21 mouse cellular contexts compared by ENCODE assay signal in the genomic region with DNA sequence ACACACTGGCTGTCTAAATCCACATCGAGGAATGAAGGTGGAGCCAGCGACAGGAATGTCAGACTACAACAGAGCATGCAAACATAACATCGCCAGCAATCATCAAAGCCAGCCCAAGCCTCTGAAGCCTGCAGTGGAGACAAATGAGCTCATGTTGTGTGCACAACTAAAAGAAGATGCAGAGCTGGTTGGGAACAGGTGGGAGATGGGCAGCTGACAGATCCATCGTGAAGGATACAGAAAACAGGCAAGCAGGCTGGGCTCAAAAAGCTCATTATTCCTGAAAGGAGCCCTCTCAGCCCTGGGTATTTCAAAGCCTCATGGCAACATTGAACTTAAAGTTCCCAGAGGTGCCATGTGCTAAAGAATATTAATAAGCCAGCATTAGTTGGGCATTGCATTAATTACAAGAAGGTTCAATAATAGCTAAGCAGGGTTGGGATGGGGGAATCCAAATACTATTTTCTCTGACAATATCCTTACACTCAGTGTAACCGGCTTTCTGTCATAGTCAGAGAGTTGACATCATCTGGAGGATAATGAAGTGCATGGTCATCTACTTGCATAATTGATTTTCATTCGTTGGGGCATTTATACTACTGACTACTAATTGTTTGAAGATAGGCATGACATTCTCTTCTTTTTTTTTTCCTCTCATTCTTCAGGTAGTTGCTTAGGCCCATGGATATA.
DNase-seq lines count a peak whose midpoint lies in the region; ATAC-seq and TF ChIP-seq lines count a peak whose summit lies in the region.
"Had no signal": no experiment of that assay in that cellular context is flagged by ENCODE, and none has a peak within 500 bp of the region (broad histone marks: within the 10 kb centered on the region; RNA-seq: fewer than 3 reads in every experiment).

No protein-coding gene starts in this region.

- no peaks in the 10 kb centered on the region for H3K9me3 ChIP-seq in forebrain, embryonic 11.5 days (ENCODE audit: control insufficient read depth, low read length)
- no peaks in the 10 kb centered on the region for H3K9me3 ChIP-seq in forebrain, embryonic 10.5 days
- H3K9me3 ChIP-seq in forebrain, embryonic 16.5 days (ENCODE audit: control insufficient read depth, low read length), result no peaks in the 10 kb centered on the region
- H3K9me3 ChIP-seq in midbrain, embryonic 13.5 days, result no peaks in the 10 kb centered on the region
- H3K9me3 ChIP-seq: G1E; heart, embryonic 13.5 days had no signal

- TF ChIP-seq CTCF in brain, embryonic 14.5 days (IDR thresholded peaks at IDR 0.05; ENCODE audit: borderline replicate concordance, extremely low read depth, insufficient read depth, insufficient read length), result no peak

- WGBS in forebrain, embryonic 11.5 days, result 68% methylated on average over 6 of the region's 6 CpGs
- 79% methylated on average over 6 of the region's 6 CpGs for WGBS in forebrain, embryonic 10.5 days
- 29% methylated on average over 6 of the region's 6 CpGs for WGBS in forebrain, embryonic 16.5 days
- 30% methylated on average over 6 of the region's 6 CpGs for WGBS in midbrain, embryonic 13.5 days

- intact Hi-C loops in left cerebral cortex, postnatal 14 days (cut with DNase I), result no loop called here

- H3K4me2 ChIP-seq in forebrain, embryonic 11.5 days (ENCODE audit: low read depth, low read length, severe bottlenecking), result no peak overlapping the region
- no peak overlapping the region for H3K4me2 ChIP-seq in forebrain, embryonic 16.5 days (ENCODE audit: low read length)
- H3K4me2 ChIP-seq in midbrain, embryonic 13.5 days (replicated peaks), result no peak overlapping the region
- H3K4me2 ChIP-seq: heart, embryonic 13.5 days; liver, embryonic 11.5 days had no signal

- H3K4me3 ChIP-seq in forebrain, embryonic 11.5 days (ENCODE audit: low read depth, low read length), result no peak overlapping the region
- no peak overlapping the region for H3K4me3 ChIP-seq in forebrain, embryonic 10.5 days
- no peak overlapping the region for H3K4me3 ChIP-seq in forebrain, embryonic 16.5 days (replicated peaks; ENCODE audit: low read length)
- no peak overlapping the region for H3K4me3 ChIP-seq in midbrain, embryonic 13.5 days (replicated peaks)
- H3K4me3 ChIP-seq: heart, embryonic 13.5 days had no signal

- no peaks in the 10 kb centered on the region for H3K27me3 ChIP-seq in forebrain, embryonic 11.5 days (ENCODE audit: control insufficient read depth, insufficient read depth, low read length)
- H3K27me3 ChIP-seq in forebrain, embryonic 10.5 days (ENCODE audit: poor library complexity, severe bottlenecking), result no peaks in the 10 kb centered on the region
- H3K27me3 ChIP-seq in forebrain, embryonic 16.5 days (replicated peaks; ENCODE audit: control insufficient read depth, insufficient read depth, low read length), result no peaks in the 10 kb centered on the region
- peaks cover 23% of the 10 kb centered on the region; the same call in 1 of the 2 replicates for H3K27me3 ChIP-seq in midbrain, embryonic 13.5 days
- H3K27me3 ChIP-seq: heart, embryonic 13.5 days had no signal

- H3K4me1 ChIP-seq in forebrain, embryonic 11.5 days (replicated peaks; ENCODE audit: control insufficient read depth, insufficient read depth, low read length), result peaks cover 6% of the 10 kb centered on the region; the same call in 1 of the 2 replicates
- H3K4me1 ChIP-seq in forebrain, embryonic 10.5 days, result peaks cover 18% of the 10 kb centered on the region
- peaks cover 9% of the 10 kb centered on the region for H3K4me1 ChIP-seq in forebrain, embryonic 16.5 days (replicated peaks; ENCODE audit: control insufficient read depth, insufficient read depth, low read length)
- H3K4me1 ChIP-seq in midbrain, embryonic 13.5 days (replicated peaks), result peaks cover 23% of the 10 kb centered on the region
- H3K4me1 ChIP-seq: heart, embryonic 13.5 days had no signal

- H3K27ac ChIP-seq in forebrain, embryonic 11.5 days (ENCODE audit: low read depth, low read length), result no peak overlapping the region
- H3K27ac ChIP-seq in forebrain, embryonic 10.5 days, result no peak overlapping the region
- no peak overlapping the region for H3K27ac ChIP-seq in forebrain, embryonic 16.5 days (ENCODE audit: low read length)
- 0 out of 2 replicates have a peak overlapping the region, but pooled peaks have one; percentile 25 for H3K27ac ChIP-seq in midbrain, embryonic 13.5 days
- H3K27ac ChIP-seq: heart, embryonic 13.5 days; stomach, postnatal 0 days had no signal

- no peak for TF ChIP-seq POLR2A in brain, embryonic 14.5 days (IDR thresholded peaks at IDR 0.05; ENCODE audit: borderline replicate concordance, extremely low read depth, insufficient read depth, insufficient read length, poor library complexity, severe bottlenecking)

- no peaks in the 10 kb centered on the region for H3K36me3 ChIP-seq in forebrain, embryonic 11.5 days (ENCODE audit: control insufficient read depth, insufficient read depth, low read length)
- no peaks in the 10 kb centered on the region for H3K36me3 ChIP-seq in forebrain, embryonic 10.5 days (replicated peaks)
- H3K36me3 ChIP-seq in forebrain, embryonic 16.5 days (ENCODE audit: control insufficient read depth, insufficient read depth), result no peaks in the 10 kb centered on the region
- H3K36me3 ChIP-seq in midbrain, embryonic 13.5 days, result no peaks in the 10 kb centered on the region
- H3K36me3 ChIP-seq: G1E; heart, embryonic 13.5 days had no signal

- ATAC-seq in forebrain, embryonic 11.5 days (replicated peaks; ENCODE audit: low FRiP score), result peak; percentile 55
- peak; percentile 33; the same call in 1 of the 2 replicates for ATAC-seq in forebrain, embryonic 16.5 days
- peak; percentile 65 for ATAC-seq in midbrain, embryonic 13.5 days
- ATAC-seq: activated CD4-positive, CD25-positive, alpha-beta regulatory T cell, adult 4 months had no signal

- H3K9ac ChIP-seq in forebrain, embryonic 11.5 days (ENCODE audit: low read length), result no peak overlapping the region
- no peak overlapping the region for H3K9ac ChIP-seq in forebrain, embryonic 16.5 days (replicated peaks; ENCODE audit: low read depth, low read length)
- no peak overlapping the region for H3K9ac ChIP-seq in midbrain, embryonic 13.5 days (replicated peaks)
- H3K9ac ChIP-seq: heart, embryonic 13.5 days had no signal

- DNase-seq in forebrain, embryonic 11.5 days (ENCODE audit: low spot score), result no peak
- no peak for DNase-seq in forebrain, embryonic 10.5 days (ENCODE audit: extremely low spot score, low spot score)
- DNase-seq in brain, embryonic 14.5 days (ENCODE audit: low read depth), result peak; percentile 53
- DNase-seq in left cerebral cortex, postnatal 14 days (ENCODE audit: low spot score in 2 of 2), result no peak
- DNase-seq in frontal cortex, postnatal 14 days (ENCODE audit: low spot score in 2 of 2), result no peak
- DNase-seq: cerebellum, adult 11-12 months; cerebellum, postnatal 25 days; gastrocnemius, postnatal 10 days; heart, adult 18-20 months; kidney, adult 9 months; kidney, postnatal 25 days; lung, adult 2 months; lung, postnatal 36 days; right cerebral cortex, adult 18-20 months had no signal
